Mouse (Mus musculus) lung, adult 18-20 months (tissue): ENCODE data around the gene Sec24d.

Source experiments
- DNase-seq, 2 experiments: peaks; one replicate each; pipeline ENCODE4 v3.0.0; 2022; ENCODE audit warnings: mixed read lengths in 2 of 2

The Sec24d gene

DNA sequence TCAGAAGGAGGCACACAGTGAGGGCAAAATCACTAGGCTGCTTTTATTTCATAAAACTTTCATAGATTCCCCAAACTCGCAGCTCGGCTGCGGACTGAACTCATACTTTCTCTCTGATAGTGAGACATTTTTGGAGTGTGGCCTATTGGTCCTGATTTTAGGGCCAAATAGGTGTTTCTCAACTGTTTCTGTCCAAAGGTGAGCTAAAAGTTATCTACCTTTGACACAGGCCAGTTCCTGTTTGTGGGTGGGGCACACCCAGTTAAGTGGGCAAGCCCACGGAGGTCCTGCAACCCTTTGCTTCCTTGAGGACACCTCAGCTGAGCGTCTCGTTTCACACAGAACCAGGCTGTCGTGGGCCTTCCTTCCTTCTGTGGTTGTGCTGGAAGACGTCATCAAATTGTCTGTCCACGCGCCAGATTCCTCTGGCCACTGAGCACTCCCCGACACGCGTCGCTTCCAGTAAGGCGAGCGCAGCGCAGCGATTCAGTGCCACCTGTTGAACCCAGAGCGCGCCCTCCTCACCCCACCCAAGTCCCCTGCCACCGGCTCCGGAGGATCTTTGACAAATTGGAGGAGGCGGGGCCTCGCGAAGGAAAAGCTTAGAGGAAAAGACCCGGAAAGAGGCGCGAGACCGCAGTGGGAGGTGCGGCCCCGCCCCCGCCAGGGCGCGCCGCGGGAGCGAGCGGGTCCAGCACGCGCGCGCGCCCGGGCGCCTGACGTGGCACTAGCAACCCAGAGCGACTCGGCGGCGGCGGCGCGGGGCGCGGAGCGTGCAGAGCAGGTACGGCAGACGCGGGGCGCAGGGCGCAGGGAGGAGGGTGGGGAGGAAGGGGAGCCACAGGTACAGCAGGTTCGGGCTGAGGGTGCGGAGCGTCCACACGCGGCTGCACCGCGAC, at the start of gene Sec24d:
Gene Sec24d, plus strand, starts transcription at position 703 of the 899 bp plus-strand sequence.
- peak; percentile 87 to 88 for DNase-seq

DNA sequence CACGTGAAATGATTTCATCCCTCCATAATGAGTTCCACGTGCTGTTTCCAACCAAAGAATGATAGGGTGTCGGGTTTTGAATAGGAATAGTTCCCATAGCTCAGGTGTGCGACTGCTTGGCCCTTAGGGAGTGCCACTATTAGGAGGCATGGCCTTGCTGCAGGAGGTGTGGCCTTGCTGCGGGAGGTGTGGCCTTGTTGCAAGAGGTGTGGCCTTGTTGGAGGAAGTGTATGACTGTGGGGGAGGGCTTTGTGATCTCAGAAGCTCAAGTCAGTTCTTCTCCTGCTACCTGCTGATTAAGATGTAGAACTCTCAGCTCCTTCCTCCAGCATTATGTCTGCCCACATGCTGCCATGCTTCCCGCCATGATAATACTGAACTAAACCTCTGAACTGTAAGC, 48.6 kb upstream of the Sec24d start:
- no peak for DNase-seq

DNA sequence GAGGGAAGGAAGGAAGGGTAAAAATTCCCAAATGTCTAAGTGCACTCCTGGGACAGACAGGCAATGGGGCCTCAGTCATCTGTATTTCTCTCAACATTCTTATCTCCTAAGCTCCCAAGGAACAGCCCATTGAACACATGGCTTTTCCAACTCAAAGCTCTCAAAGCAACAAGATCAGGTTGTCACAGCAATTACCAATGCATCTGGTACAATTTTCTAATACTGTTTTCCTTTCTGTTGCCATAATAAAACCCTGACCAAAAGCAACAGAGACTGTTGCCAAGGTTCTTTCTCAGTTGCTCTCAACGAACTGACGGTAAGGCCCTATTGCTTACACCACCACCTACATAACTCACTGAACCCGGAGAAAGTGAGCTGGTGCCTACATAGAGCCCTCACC, 40.0 kb upstream of the Sec24d start:
- DNase-seq = no peak

DNA sequence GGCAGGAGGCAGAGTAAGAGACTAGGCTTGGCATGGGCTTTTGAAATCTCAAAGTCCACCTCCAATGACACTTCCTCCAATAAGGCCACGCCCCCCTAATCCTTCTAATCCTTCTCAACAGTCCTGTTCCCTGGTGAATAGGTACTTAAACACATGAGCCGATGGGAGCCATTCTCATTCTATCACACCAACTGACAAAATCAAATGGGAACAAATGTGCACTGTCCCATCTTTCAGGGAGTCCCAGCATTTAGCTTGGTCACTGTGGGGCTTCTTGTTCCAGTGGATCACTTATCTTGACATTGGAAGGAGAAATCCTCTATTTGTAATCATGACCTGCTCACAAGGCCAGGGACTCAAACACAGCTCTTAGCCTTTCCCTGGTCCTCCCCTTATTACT, 35.6 kb upstream of the Sec24d start:
- DNase-seq = no peak

DNA sequence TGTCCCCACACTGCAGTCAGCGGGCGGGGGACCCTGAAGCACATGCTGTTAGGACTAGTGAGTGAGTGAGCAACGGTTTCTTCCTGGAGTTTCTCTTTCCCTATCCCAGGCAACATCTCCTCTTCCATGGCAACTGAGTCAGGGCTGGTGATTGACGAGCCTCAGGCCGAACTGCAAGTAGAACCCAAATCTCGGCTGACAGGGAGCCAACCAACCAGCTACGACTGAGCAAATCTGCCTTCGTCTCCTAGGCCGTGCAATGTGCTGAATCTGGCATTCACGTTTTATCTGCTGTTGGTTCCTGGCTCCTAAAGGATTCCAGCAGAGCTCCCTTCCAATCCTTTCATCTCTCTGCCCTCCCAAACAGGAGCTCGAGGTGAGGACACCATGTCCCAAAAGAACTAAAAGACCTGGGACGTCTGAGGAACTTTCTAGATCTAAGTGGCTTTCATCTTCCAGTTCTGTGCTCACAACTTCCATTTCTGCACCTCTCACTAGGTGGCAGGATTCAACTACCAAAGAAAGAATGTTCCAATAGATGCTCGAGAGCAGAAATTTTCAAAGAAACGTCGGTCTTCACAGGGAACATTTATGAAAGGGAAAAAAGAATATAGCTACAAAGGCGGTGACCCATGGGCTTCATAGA, 32.9 kb upstream of the Sec24d start:
- peak in 1 of 2 experiments; percentile 39 for DNase-seq

DNA sequence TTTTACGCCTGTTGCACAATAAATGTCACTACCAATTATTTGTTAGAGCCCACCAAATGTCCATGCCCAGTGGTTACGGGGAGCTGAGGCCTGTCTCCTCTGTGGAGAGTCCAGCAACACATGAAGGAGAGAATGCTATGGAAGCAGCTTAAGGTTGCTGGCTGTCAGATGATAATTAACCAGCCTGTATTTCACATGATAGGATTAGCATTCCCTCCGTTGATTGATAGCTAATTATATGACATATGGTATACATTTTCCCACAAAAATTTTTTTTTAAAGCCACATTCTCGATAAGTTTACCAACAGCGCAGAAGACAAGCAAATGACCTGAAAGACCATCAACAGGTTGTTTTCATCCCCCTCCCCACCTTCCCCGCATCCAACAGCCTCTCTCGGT, 31.8 kb upstream of the Sec24d start:
- no peak for DNase-seq

DNA sequence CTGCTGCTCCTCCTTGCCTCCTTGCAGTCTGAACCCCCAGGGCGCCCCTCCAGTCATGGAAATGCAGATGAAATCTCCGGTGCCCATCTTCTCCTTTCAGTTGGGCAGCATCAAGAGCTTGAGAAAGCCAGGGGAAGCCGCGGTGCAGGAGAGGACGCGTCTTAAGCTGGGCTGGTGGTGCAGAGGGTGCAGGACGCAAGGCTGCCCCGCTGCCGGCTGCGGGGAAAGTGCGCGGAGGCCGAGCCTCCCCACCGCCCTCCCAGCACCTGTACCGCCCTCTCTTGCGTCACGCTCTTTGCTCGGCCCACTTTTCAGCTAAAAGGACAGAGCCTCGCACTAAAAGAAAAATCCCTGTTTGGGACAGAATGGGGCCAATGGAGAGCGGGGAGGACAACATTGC, 31.3 kb upstream of the Sec24d start, which contains the start of gene Synpo2:
Gene Synpo2, minus strand, starts transcription at position 229 of the 400 bp plus-strand sequence.
- peak; percentile 63 to 73 for DNase-seq

DNA sequence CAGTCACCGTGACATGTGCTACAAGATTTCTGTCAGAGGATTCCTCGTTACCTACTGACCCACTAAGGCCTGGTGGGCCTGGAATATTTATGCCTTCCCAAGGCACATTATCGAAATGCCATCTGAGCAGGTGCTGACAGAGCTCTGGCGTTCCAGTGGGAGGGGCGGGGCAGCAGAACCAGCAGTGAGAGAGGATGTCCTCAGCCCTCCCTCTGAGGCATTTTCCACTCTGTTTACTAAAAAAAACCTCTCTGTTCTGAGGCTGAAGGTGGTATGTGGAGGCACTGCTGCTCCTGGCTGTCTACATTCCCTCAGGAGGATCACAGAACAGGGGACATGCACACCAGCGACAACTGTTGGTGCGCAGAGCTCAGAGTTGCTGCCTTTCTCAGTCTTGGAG, 30.2 kb upstream of the Sec24d start:
- DNase-seq = no peak

DNA sequence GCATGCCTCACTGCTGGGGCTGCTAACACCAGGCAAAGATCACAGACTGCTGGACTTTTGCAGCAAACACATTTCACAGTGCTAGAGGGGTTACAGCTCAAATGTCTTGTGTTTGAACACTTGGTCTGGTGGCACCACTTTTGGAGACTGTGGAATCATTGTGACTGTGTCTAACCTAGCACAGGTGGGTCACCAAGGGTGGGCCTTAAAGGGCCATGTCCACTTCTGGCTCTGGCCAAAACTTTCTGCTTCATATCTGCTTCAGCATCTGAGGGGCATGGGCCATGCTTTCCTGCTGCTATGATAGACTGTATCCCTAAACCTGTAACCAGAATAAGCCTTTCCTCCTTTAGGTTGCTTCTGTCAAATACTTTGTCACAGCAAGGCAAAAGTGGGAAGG, 29.8 kb upstream of the Sec24d start:
- DNase-seq = no peak

DNA sequence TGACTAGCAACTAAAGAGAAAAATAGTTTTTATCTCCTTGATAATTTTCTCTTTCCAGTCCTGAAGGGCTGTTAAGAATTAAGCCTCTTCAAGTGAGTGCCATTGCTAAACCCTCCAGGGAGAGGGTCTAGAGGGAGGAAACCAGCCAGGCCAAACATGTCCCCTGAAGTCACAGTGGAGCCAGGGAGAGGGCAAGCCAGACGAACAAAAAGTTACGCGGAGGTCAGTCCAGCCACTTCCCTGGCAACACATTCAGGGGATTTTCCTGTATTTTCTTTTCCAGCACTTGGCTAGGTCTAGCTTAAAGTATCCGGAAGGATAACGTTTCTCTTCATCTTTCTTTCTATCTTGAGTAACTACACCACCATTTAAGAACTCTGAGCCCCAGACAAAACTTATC, 22.9 kb upstream of the Sec24d start:
- peak; percentile 21 to 44 for DNase-seq

DNA sequence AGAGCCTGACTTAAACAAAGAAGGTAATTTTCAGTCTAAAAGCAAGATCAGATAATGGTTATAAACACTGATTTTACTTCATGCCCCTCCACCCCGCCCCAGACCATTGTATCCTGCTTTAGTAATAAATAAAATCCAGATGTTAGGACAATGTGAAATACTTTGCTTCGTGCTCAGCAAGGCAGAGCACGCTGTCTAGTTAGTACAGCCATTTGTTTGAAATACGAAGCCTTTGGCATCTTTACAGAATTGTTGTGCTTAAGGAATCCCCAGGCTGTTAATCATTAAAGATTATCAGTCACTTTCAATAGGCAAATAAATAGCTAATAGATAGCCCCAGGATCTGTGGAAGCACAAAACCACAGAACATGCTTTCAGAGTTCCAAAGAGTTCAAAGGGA, 21.6 kb upstream of the Sec24d start:
- DNase-seq = no peak

DNA sequence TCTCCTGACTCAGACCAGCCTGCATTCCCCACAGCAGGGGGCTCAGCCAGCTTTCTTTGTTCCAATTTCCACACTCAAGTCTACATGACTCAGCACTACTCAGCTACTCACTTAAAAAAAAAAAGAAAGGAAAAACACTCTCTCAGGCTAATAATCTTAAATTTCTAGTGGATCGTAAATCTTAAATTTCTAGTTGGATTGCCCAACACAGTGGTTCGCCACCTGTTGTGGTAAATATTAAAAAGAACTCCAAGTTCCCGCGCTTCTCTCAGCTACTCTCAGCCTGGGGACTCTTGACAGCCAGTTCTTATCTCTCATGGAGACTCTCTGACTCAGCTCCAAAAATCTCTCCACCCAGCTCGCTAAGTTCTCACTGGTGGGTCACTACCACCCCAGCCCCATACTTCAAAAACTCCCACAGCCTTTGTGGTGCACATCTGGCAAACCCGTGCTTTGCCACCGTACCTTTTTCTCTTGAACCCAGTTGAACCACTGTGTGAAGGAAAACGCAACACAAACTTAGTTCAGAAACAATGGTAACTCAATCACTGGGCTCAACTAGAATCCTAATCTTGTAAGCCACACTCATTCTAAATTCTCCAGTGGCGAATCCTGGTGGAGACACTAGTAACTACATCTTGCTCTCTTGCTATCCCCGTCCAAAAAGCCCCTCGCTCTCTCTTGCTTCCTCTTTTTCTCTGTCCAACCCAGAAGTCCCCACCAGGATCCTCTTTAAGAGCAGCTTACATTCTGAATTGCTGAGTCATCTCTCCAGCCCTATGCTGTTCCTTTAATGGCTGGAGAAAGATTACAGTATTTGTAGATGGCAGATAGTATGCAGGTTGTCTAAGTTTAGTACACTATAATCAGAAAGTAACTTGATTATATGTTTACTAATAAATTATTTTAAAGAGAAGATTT, 10.8 kb upstream of the Sec24d start:
- DNase-seq = no peak

DNA sequence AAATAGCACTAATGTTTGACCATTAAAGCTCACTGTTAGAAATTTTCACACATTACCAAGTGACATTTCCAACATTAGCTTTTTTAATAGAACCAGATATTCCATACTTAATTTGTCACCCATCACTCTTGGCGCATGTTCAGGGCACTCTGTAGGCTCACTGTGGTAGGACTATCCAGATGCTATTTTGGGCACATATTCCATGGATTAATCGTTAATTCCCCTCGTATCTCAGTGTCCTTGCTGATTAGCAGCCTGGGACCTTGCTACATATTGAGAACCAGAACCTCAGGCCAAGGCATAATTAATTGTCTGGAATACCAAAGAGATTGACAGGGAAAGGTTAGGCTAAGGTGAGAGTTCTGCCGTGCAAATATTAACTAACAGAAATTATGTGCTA, 8.5 kb upstream of the Sec24d start:
- DNase-seq = no peak

DNA sequence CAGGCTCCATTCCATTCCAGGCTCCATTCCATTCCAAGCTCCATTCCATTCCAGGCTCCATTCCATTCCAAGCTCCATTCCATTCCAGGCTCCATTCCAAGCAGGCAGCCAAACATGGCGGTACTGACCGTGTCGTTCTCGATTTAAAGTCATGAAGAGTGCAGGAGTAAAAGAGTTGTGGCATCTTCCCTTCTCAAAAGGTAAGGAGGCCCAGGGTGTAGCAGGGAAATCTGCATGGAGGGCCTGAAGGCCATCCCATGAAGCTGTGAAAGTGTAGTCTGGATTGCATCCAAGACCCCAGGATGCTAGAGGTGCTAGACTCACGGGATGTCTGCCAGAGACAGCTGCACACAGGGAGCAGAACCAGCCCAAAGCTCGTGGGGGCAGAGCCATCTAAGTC, 2.5 kb upstream of the Sec24d start:
- no peak for DNase-seq

DNA sequence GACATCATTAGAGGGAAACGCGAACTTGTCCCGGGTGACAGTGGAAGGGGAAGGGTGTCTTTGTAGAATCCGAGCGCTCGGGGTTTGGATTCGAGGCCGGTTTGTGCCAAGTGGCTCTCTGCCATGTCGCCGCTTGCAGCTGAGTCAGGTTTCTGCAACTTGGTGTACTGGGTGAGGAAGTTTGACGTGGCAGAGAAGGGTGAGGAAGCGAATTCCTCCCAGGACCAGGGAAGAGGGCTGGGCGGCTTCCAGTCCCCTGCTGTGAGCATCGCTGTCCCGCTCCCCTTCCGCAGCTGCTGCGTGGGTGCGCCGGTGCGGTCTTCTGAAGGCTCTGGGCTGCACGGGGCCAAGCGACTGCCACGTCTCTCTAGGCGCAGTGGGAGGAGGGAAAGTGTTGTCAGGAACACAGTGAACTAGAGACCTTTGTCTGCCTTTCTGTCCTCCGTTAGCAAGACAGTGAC, 516 bp downstream of the Sec24d start:
- peak; percentile 73 to 75 for DNase-seq

DNA sequence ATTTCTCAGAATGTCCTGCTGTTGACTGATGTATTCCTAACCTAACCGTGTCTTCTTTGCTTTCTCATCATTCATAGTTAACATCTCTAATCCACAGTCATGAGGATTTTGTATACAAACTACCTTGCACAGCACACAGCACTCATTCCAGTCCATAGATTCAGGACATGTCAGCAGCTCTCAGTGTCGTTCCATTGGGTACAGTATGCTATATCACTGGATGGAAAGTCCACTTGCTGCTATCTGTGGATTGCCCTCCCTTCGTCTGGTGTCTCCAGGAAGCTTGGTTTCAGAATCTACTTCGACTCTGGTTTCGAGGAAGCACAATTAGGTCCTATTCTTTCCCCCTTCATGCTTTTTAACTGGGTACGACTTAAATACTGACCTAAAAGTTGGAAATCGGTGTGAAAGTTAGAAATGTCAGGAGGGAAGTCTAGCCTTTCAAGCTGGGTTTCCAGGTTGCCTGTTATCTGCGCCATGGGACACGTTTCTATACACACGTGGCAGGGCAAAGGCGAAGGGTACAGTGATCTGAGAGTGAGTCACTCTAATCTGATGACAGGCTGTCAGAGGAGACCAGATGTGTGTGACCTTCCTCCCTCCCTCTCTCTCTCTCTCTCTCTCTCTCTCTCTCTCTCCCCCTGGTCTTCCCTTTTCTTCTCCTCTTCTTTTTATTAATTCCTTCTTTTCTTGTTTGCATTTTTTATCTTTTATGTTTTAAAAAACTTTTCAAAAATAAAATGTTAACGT, 15.8 kb downstream of the Sec24d start:
- DNase-seq = no peak

DNA sequence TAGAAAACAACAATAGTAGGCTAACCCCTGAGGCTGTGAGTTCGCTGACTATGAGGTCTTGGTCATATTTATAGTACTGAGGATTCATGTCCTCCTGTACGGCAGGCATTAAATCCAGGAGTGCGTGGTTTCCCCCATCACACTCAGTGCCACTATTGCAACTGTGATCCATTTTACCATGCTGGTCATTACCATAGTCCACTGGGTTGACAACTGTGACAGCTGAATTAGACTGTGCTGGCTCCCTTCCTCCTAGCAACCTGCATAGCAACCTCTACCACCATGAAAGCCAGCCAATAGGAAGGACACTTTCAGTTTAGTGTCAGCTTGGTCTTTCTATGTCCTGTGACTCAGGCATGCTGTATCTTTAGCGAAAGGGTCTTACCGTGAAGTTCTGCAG, 17.0 kb downstream of the Sec24d start:
- no peak for DNase-seq

DNA sequence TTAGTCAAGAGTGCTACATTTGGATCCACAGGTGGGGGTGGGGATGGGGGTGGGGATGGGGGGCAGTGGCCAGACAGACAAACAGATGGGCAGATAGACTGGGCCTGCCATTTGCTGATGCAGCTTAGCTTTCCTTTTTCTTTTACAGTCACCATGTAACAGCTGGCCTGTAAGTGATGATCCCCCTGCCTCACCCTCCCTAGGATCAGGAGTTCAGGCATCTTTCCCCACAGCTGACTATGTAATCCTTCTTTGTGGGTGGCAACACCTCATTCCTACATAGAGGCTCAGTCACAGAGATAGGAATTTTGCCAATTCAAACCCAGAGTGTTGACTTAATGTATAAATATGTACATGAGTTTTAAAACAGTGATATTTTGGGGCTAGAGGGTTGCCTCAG, 18.4 kb downstream of the Sec24d start:
- DNase-seq = no peak

DNA sequence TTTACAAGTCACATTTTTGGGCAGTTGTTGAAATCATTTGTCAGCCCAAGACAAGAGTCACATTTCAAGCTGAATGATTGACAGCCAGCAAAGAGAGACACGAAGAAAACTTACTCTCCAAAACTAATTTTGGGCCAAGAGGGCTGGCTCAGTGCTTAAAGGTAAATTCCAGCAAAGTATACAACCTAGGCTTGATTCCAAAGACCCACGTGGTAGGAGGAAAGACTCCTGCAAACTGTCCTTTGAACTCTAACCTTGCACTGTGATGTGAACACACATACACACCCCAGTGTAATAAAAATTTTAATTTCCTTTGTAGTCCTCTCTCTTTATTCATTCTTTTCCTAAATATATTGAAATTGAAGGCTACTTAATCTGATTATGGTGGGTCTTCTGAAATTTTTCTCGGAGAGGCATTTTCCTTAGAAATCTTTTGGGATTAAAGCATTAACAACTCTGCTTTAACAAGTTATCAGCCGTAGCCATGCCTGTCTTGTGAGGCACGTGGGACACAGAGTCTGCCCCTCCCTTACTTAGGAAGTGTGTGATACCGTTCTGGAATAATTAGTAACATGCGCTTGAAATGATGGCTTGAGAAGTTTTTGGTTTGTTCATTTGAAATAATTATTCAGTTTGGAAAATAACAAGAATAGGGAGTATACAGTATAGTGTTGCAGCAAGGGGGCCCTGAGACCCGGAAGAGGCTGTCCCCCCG, 21.8 kb downstream of the Sec24d start:
- no peak for DNase-seq

DNA sequence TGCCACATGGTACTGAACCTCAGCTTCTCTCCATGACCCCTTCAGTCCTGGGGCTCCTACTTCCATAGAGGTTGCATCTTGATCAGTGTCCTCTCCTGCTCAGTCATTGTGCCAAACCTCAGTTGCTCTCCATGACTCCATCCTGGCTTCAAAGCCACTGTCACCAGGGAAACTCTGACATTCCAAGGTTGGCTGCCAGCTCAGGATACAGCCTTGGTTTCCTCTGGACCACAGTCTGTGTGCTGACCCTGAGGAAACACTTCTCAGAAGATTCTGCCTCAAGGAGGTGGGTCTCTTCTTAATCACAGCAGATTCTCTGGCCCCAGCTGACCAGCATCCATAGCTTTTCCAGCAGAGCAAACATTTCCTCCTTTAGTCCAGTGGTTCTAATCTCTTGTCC, 24.4 kb downstream of the Sec24d start:
- DNase-seq = no peak

DNA sequence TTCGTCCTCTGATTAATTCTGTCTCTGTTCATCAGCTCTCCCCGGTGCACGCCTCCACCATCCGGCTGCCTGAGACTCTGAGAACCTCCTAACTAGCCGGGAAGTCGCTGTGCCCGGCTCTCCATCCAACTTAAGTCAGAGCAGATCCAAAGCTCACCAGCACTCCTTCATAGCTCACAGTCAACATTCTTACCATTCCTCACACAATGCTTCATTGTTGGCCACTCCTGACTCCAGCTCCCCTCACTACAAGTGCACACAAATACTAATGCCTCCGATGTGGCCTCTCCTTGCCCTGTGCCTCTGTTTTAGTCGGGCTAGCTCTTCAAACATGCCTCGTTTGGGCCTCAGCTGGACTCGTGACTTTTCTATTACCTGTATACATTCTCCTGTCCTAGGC, 29.4 kb downstream of the Sec24d start:
- peak; percentile 7 to 18 for DNase-seq

DNA sequence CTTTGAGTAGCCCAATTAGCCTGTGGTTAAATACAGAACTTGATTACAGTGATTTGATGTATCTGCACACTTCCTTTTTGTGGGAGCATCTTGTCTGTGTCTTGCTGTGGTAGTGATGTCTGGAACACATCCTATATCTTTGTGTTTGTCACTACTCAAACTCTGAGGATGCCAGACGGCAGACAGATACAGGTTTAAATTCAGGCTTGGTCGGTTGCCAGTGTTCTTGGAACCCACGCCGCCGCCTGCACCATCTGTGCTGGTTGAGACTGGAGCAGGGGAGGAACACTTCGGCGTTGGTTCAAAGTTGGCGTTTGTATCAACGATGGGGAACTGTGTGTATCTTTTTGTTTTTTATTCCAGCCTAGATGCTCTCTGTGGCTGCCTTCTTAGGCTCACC, 31.0 kb downstream of the Sec24d start:
- DNase-seq = no peak
